ENCODE assay signal across 8 mouse cellular contexts in genomic region chr14:22649985-22650984, GRCm38 (mm10).
A peak's percentile ranks its signal among the peaks of the same experiment; 100 is the strongest.
DNase-seq lines count a peak whose midpoint lies in the region; ATAC-seq and TF ChIP-seq lines count a peak whose summit lies in the region.

No protein-coding gene starts in this region.

- no peaks in the 10 kb centered on the region for H3K9me3 ChIP-seq in hindbrain, embryonic 12.5 days (replicated peaks)
- no peaks in the 10 kb centered on the region for H3K9me3 ChIP-seq in hindbrain, embryonic 16.5 days (ENCODE audit: control insufficient read depth, low read length)
- H3K9me3 ChIP-seq in heart, embryonic 10.5 days, result no peaks in the 10 kb centered on the region
- no peaks in the 10 kb centered on the region for H3K9me3 ChIP-seq in stomach, embryonic 16.5 days (replicated peaks; ENCODE audit: control insufficient read depth, low read length)
- no peaks in the 10 kb centered on the region for H3K9me3 ChIP-seq in intestine, postnatal 0 days (ENCODE audit: control insufficient read depth)

- H3K9ac ChIP-seq in hindbrain, embryonic 12.5 days, result no peak overlapping the region
- no peak overlapping the region for H3K9ac ChIP-seq in hindbrain, embryonic 16.5 days (ENCODE audit: low read depth, low read length)
- no peak overlapping the region; the same call in 1 of the 2 replicates for H3K9ac ChIP-seq in stomach, embryonic 16.5 days (ENCODE audit: low read length)
- H3K9ac ChIP-seq in intestine, postnatal 0 days (ENCODE audit: low read depth, low read length), result no peak overlapping the region

- no peak for DNase-seq in heart, embryonic 10.5 days (ENCODE audit: low spot score)
- DNase-seq in kidney, postnatal 36 days, result peak; percentile 43 to 63
- no peak for DNase-seq in cerebellum, postnatal 14 days
- DNase-seq in thymus, postnatal 36 days, result no peak

- no peaks in the 10 kb centered on the region for H3K36me3 ChIP-seq in hindbrain, embryonic 12.5 days
- no peaks in the 10 kb centered on the region for H3K36me3 ChIP-seq in hindbrain, embryonic 16.5 days (ENCODE audit: control insufficient read depth, insufficient read depth, low read length)
- H3K36me3 ChIP-seq in heart, embryonic 10.5 days, result no peaks in the 10 kb centered on the region
- H3K36me3 ChIP-seq in stomach, embryonic 16.5 days (ENCODE audit: control insufficient read depth, insufficient read depth, low read length), result no peaks in the 10 kb centered on the region
- no peaks in the 10 kb centered on the region for H3K36me3 ChIP-seq in intestine, postnatal 0 days (ENCODE audit: control insufficient read depth, insufficient read depth)

- 47% methylated on average over 17 of the region's 17 CpGs for WGBS in hindbrain, embryonic 12.5 days
- WGBS in hindbrain, embryonic 16.5 days, result 62% methylated on average over 17 of the region's 17 CpGs
- 39% methylated on average over 17 of the region's 17 CpGs for WGBS in heart, embryonic 10.5 days
- 38% methylated on average over 17 of the region's 17 CpGs for WGBS in stomach, embryonic 16.5 days
- 48% methylated on average over 17 of the region's 17 CpGs for WGBS in intestine, postnatal 0 days

- no peak for TF ChIP-seq CTCF in intestine, postnatal 0 days (IDR thresholded peaks at IDR 0.05; ENCODE audit: low read depth)

- H3K4me3 ChIP-seq in hindbrain, embryonic 12.5 days, result no peak overlapping the region
- H3K4me3 ChIP-seq in hindbrain, embryonic 16.5 days (ENCODE audit: low read length), result no peak overlapping the region
- peak overlapping the region; percentile 31 for H3K4me3 ChIP-seq in heart, embryonic 10.5 days
- H3K4me3 ChIP-seq in stomach, embryonic 16.5 days (replicated peaks; ENCODE audit: low read length), result no peak overlapping the region
- no peak overlapping the region for H3K4me3 ChIP-seq in intestine, postnatal 0 days (ENCODE audit: low read depth, low read length)

- no peaks in the 10 kb centered on the region for H3K27me3 ChIP-seq in hindbrain, embryonic 12.5 days
- H3K27me3 ChIP-seq in hindbrain, embryonic 16.5 days (replicated peaks; ENCODE audit: control insufficient read depth, insufficient read depth, low read length), result no peaks in the 10 kb centered on the region
- no peaks in the 10 kb centered on the region for H3K27me3 ChIP-seq in heart, embryonic 10.5 days (ENCODE audit: insufficient read depth, poor library complexity, severe bottlenecking)
- H3K27me3 ChIP-seq in stomach, embryonic 16.5 days (ENCODE audit: control insufficient read depth, insufficient read depth, low read length), result no peaks in the 10 kb centered on the region
- no peaks in the 10 kb centered on the region for H3K27me3 ChIP-seq in intestine, postnatal 0 days (replicated peaks; ENCODE audit: control insufficient read depth, insufficient read depth, low read length)

- peaks cover 31% of the 10 kb centered on the region for H3K4me1 ChIP-seq in hindbrain, embryonic 12.5 days
- H3K4me1 ChIP-seq in hindbrain, embryonic 16.5 days (ENCODE audit: control insufficient read depth, insufficient read depth, low read depth, low read length), result no peaks in the 10 kb centered on the region
- peaks cover 54% of the 10 kb centered on the region for H3K4me1 ChIP-seq in heart, embryonic 10.5 days
- peaks cover 39% of the 10 kb centered on the region for H3K4me1 ChIP-seq in stomach, embryonic 16.5 days (ENCODE audit: control insufficient read depth, insufficient read depth, low read length)
- H3K4me1 ChIP-seq in intestine, postnatal 0 days (replicated peaks; ENCODE audit: control insufficient read depth, insufficient read depth, low read length), result no peaks in the 10 kb centered on the region; the same call in 1 of the 2 replicates

- no peak overlapping the region for H3K4me2 ChIP-seq in hindbrain, embryonic 12.5 days (replicated peaks)
- H3K4me2 ChIP-seq in hindbrain, embryonic 16.5 days (ENCODE audit: low read length), result no peak overlapping the region
- H3K4me2 ChIP-seq in stomach, embryonic 16.5 days (ENCODE audit: low read depth, low read length), result peak overlapping the region; percentile 22; the same call in 1 of the 2 replicates
- no peak overlapping the region for H3K4me2 ChIP-seq in intestine, postnatal 0 days (replicated peaks; ENCODE audit: low read depth)

- H3K27ac ChIP-seq in hindbrain, embryonic 12.5 days, result peak overlapping the region; percentile 40
- no peak overlapping the region for H3K27ac ChIP-seq in hindbrain, embryonic 16.5 days (ENCODE audit: low read depth, low read length)
- H3K27ac ChIP-seq in heart, embryonic 10.5 days, result peak overlapping the region; percentile 52; the same call in 1 of the 2 replicates
- H3K27ac ChIP-seq in stomach, embryonic 16.5 days (ENCODE audit: low read length), result peak overlapping the region; percentile 75
- no peak overlapping the region for H3K27ac ChIP-seq in intestine, postnatal 0 days (ENCODE audit: low read depth, low read length)

- ATAC-seq in hindbrain, embryonic 12.5 days (ENCODE audit: low FRiP score), result 0 out of 2 replicates have a peak, but pooled peaks have one; percentile 43
- no peak for ATAC-seq in hindbrain, embryonic 16.5 days
- peak; percentile 43; the same call in 1 of the 2 replicates for ATAC-seq in stomach, embryonic 16.5 days (ENCODE audit: insufficient read depth, low FRiP score)
- ATAC-seq in intestine, postnatal 0 days, result no peak

Comparison
In these comparisons a context has a peak if more than half of its experiments do, and no peak if none do; other contexts are left out.
1. ATAC-seq: peak in hindbrain, embryonic 12.5 days (single experiment) and stomach, embryonic 16.5 days (single experiment); none in hindbrain, embryonic 16.5 days (single experiment) and intestine, postnatal 0 days (single experiment).
2. H3K27ac ChIP-seq: peak in hindbrain, embryonic 12.5 days (single experiment), heart, embryonic 10.5 days (single experiment) and stomach, embryonic 16.5 days (single experiment); none in hindbrain, embryonic 16.5 days (single experiment) and intestine, postnatal 0 days (single experiment).
3. DNase-seq: peak in kidney, postnatal 36 days (2 of 2); none in heart, embryonic 10.5 days (single experiment), cerebellum, postnatal 14 days (0 of 2) and thymus, postnatal 36 days (0 of 2).